Mouse (Mus musculus) ES-Bruce4 (cell line): ENCODE measurements around the gene Yipf2.

Experiments used
- CTCF ChIP-seq: IDR thresholded peaks from one replicate; pipeline ENCODE4 v1.8.1; 2011; ENCODE audit warnings: low read depth, low read length
- EP300 ChIP-seq: IDR thresholded peaks from 2 replicates; pipeline ENCODE4 v1.6.1; 2011; ENCODE audit warnings: low read depth, low read length; ENCODE audit not compliant: insufficient read depth
- POLR2A ChIP-seq: IDR thresholded peaks from one replicate; pipeline ENCODE4 v1.8.1; 2011; ENCODE audit warnings: low read length; ENCODE audit not compliant: insufficient read depth

- TF ChIP-seq CTCF, result no peak
- no peak for TF ChIP-seq POLR2A
- TF ChIP-seq EP300, result no peak
Observed at GRCm38 (mm10) chr9:21568657-21569255, 23.9 kb downstream of the Yipf2 start.
